Mouse (Mus musculus) heart, adult 2 months (tissue): ENCODE measurements around the gene BC067074.

ENCODE experiments used
- CTCF ChIP-seq: fragments of 200-600 bp; IDR thresholded peaks from 2 replicates; pipeline ENCODE4 v1.8.1; 2022; ENCODE audit warnings: antibody characterized with exemption, mild to moderate bottlenecking, moderate library complexity
- EP300 ChIP-seq: fragments of 200-500 bp; IDR thresholded peaks from 2 replicates; pipeline ENCODE4 v1.6.1; 2011; ENCODE audit warnings: low read depth, low read length, control low read depth; ENCODE audit not compliant: insufficient read depth
- POLR2A ChIP-seq: fragments of 200-500 bp; IDR thresholded peaks from 2 replicates; pipeline ENCODE4 v1.6.1; 2011; ENCODE audit warnings: mild to moderate bottlenecking, low read depth, low read length, control low read depth; ENCODE audit not compliant: insufficient read depth

DNA sequence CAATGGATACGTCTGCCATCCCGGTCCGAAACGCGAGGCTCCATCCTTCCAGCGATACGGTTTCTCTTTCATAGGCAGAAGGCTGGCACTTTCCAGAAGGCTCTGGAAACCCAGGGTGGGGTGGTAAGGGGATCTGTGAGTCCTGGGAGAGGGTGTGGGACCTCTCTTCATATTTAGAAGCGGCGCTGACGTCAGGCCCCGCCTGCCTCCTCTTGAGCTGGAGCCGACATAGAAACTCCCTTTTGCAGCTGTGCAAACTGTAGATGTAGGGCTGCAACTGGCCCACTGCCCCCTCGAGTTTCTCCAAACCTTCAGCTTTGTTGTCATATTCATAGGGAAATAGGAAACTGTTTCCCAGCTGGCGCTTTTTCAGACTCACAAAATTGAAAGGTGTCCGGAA, 101.6 kb downstream of the BC067074 start:
- TF ChIP-seq POLR2A (no peak), CTCF (no peak), EP300 (no peak)
